Mouse (Mus musculus) CH12.LX (cell line): Measurements from ENCODE around the gene Tas1r3. TPM values are rescaled to one million over a fixed set of nuclear protein-coding genes. Genes with fewer than 3 reads are reported as not detected.

ENCODE experiments used
- DNase-seq: peaks from one replicate; pipeline ENCODE4 v3.0.0-alpha.2; 2013; ENCODE audit errors: extremely low read depth
- H3K27ac ChIP-seq: 2 replicates; pipeline ENCODE4 v1.5.1; 2012; ENCODE audit warnings: low read depth, mild to moderate bottlenecking, control low read depth, moderate library complexity; ENCODE audit not compliant: insufficient read depth
- H3K27me3 ChIP-seq: replicated peaks from 2 replicates; pipeline ENCODE3; 2012; ENCODE audit warnings: inconsistent platforms
- H3K36me3 ChIP-seq, 2 experiments: replicated peaks in 1 of 2; 2 replicates each; pipeline versions ENCODE3 to v1.6.1; 2012; ENCODE audit warnings: inconsistent platforms in 1 of 2, low read length in 1 of 2, mild to moderate bottlenecking in 1 of 2, mixed read lengths in 1 of 2, moderate library complexity in 1 of 2; ENCODE audit not compliant: control insufficient read depth in 1 of 2, insufficient read depth in 1 of 2
- H3K4me1 ChIP-seq, 2 experiments: 2 replicates each; pipeline ENCODE4 v1.6.1; 2012; ENCODE audit warnings: inconsistent platforms in 1 of 2, moderate library complexity in 1 of 2; ENCODE audit not compliant: insufficient read depth in 2 of 2, control insufficient read depth in 1 of 2
- H3K4me2 ChIP-seq: 2 replicates; pipeline ENCODE4 v1.6.1; 2012; ENCODE audit warnings: low read depth, mild to moderate bottlenecking, control low read depth; ENCODE audit not compliant: poor library complexity, insufficient read depth, severe bottlenecking
- H3K4me3 ChIP-seq, 3 experiments: fragments of 150-350 bp in 1 of 3; sonication (generic) in 1 of 3; replicated peaks in 1 of 3; 2 replicates each; pipeline versions ENCODE3 to v1.5.1; 2011 to 2012; ENCODE audit warnings: low read depth in 2 of 3, low read length in 2 of 3, mild to moderate bottlenecking in 2 of 3, moderate library complexity in 2 of 3, control low read depth in 1 of 3, improper control_type of control experiment in 1 of 3, inconsistent platforms in 1 of 3, mixed read lengths in 1 of 3; ENCODE audit not compliant: poor library complexity in 1 of 3
- H3K79me2 ChIP-seq: replicated peaks from 2 replicates; pipeline ENCODE4 v1.6.1; 2012; ENCODE audit warnings: mild to moderate bottlenecking, moderate library complexity; ENCODE audit not compliant: control insufficient read depth, poor library complexity, insufficient read depth, severe bottlenecking; ENCODE audit errors: extremely low read depth
- H3K9ac ChIP-seq: 2 replicates; pipeline ENCODE4 v1.6.1; 2012; ENCODE audit warnings: low read depth, mild to moderate bottlenecking, control low read depth, moderate library complexity; ENCODE audit not compliant: insufficient read depth
- H3K9me3 ChIP-seq: replicated peaks from 2 replicates; pipeline ENCODE3; 2012; ENCODE audit warnings: low read length, inconsistent platforms, mixed read lengths
- CTCF ChIP-seq, 2 experiments: IDR thresholded peaks in 1 of 2; conservative IDR thresholded peaks in 1 of 2; 2 replicates each; pipeline ENCODE4 v1.5.1; 2011 to 2012; ENCODE audit warnings: low read depth in 2 of 2, low read length in 2 of 2, improper control_type of control experiment in 1 of 2, inconsistent platforms in 1 of 2, mild to moderate bottlenecking in 1 of 2, moderate library complexity in 1 of 2
- ELF1 ChIP-seq: IDR thresholded peaks from 2 replicates; pipeline ENCODE4 v1.6.1; 2014; ENCODE audit warnings: low read depth, mild to moderate bottlenecking, inconsistent platforms, low read length, improper control_type of control experiment
- EP300 ChIP-seq: IDR thresholded peaks from 2 replicates; pipeline ENCODE4 v1.6.1; 2011; ENCODE audit warnings: low read length, improper control_type of control experiment
- GABPA ChIP-seq: IDR thresholded peaks from 2 replicates; pipeline ENCODE4 v1.6.1; 2012; ENCODE audit warnings: low read depth, low read length, improper control_type of control experiment, inconsistent platforms; ENCODE audit not compliant: insufficient replicate concordance
- HCFC1 ChIP-seq: IDR thresholded peaks from 2 replicates; pipeline ENCODE4 v1.6.1; 2012; ENCODE audit warnings: low read depth, mild to moderate bottlenecking, inconsistent platforms, low read length, improper control_type of control experiment
- IRF4 ChIP-seq: IDR thresholded peaks from 2 replicates; pipeline ENCODE4 v1.6.1; 2014; ENCODE audit warnings: low read depth, mild to moderate bottlenecking, inconsistent platforms, low read length, improper control_type of control experiment
- JUND ChIP-seq: conservative IDR thresholded peaks from 2 replicates; pipeline ENCODE4 v1.6.1; 2011; ENCODE audit warnings: low read depth, low read length, improper control_type of control experiment
- KAT2A ChIP-seq: IDR thresholded peaks from 2 replicates; pipeline ENCODE4 v1.6.1; 2012; ENCODE audit warnings: low read length, improper control_type of control experiment, inconsistent platforms; ENCODE audit not compliant: insufficient replicate concordance
- MAFK ChIP-seq: IDR thresholded peaks from 2 replicates; pipeline ENCODE4 v1.6.1; 2011; ENCODE audit warnings: low read length, improper control_type of control experiment; ENCODE audit not compliant: insufficient replicate concordance
- MAZ ChIP-seq: IDR thresholded peaks from 2 replicates; pipeline ENCODE4 v1.6.1; 2012; ENCODE audit warnings: low read depth, mild to moderate bottlenecking, inconsistent platforms, low read length, improper control_type of control experiment, moderate library complexity
- MEF2A ChIP-seq: IDR thresholded peaks from 2 replicates; pipeline ENCODE4 v1.6.1; 2014; ENCODE audit warnings: low read depth, mild to moderate bottlenecking, inconsistent platforms, low read length, improper control_type of control experiment, borderline replicate concordance
- MXI1 ChIP-seq: IDR thresholded peaks from 2 replicates; pipeline ENCODE4 v1.6.1; 2011; ENCODE audit warnings: mild to moderate bottlenecking, low read depth, low read length, improper control_type of control experiment
- MYC ChIP-seq: IDR thresholded peaks from 2 replicates; pipeline ENCODE4 v1.6.1; 2011; ENCODE audit warnings: low read depth, mild to moderate bottlenecking, improper control_type of control experiment, low read length
- NRF1 ChIP-seq: IDR thresholded peaks from 2 replicates; pipeline ENCODE4 v1.6.1; 2014; ENCODE audit warnings: low read depth, mild to moderate bottlenecking, inconsistent platforms, low read length, improper control_type of control experiment, moderate library complexity
- PAX5 ChIP-seq: IDR thresholded peaks from 2 replicates; pipeline ENCODE4 v1.6.1; 2012; ENCODE audit warnings: low read length, inconsistent platforms, mixed read lengths
- POLR2AphosphoS2 ChIP-seq: IDR thresholded peaks from 2 replicates; pipeline ENCODE4 v1.6.1; 2011; ENCODE audit warnings: low read depth, low read length, improper control_type of control experiment
- RCOR1 ChIP-seq: conservative IDR thresholded peaks from 2 replicates; pipeline ENCODE4 v1.6.1; 2012; ENCODE audit warnings: low read depth, mild to moderate bottlenecking, inconsistent platforms, low read length, improper control_type of control experiment
- SIN3A ChIP-seq: IDR thresholded peaks from 2 replicates; pipeline ENCODE4 v1.6.1; 2012; ENCODE audit warnings: low read length, improper control_type of control experiment, inconsistent platforms
- USF2 ChIP-seq: conservative IDR thresholded peaks from 2 replicates; pipeline ENCODE4 v1.6.1; 2011; ENCODE audit warnings: low read depth, low read length, improper control_type of control experiment
- ZC3H11A ChIP-seq: IDR thresholded peaks from 2 replicates; pipeline ENCODE4 v1.6.1; 2012; ENCODE audit warnings: low read depth, mild to moderate bottlenecking, inconsistent platforms, low read length, improper control_type of control experiment
- ZKSCAN1 ChIP-seq: IDR thresholded peaks from 2 replicates; pipeline ENCODE4 v1.6.1; 2012; ENCODE audit warnings: low read depth, inconsistent platforms, low read length, improper control_type of control experiment, borderline replicate concordance
- ZMIZ1 ChIP-seq: IDR thresholded peaks from 2 replicates; pipeline ENCODE4 v1.6.1; 2012; ENCODE audit warnings: low read depth, mild to moderate bottlenecking, inconsistent platforms, low read length, improper control_type of control experiment
- ZNF384 ChIP-seq: IDR thresholded peaks from 2 replicates; pipeline ENCODE4 v1.6.1; 2012; ENCODE audit warnings: low read depth, low read length, improper control_type of control experiment, inconsistent platforms
- dilution Hi-C: fragments of 300-500 bp; cut with MboI; formaldehyde crosslinking; loops from 2 replicates; pipeline ENCODE4 v1.14.3; 2020; ENCODE audit warnings: low sequenced_read_pairs; ENCODE audit not compliant: extremely low pct_unique_long_range_greater_than_20kb, extremely low pct_ligation_motif_present
- in situ Hi-C: fragments of 300-500 bp; cut with MboI; formaldehyde crosslinking; loops from 3 replicates; pipeline ENCODE4 v1.14.3; 2019; ENCODE audit warnings: low sequenced_read_pairs, low pct_ligation_motif_present, low pct_unique_long_range_greater_than_20kb, mixed read lengths
- polyA plus RNA-seq: library from polyadenylated mRNA; unstranded; fragments of >175 nt; gene quantifications from 2 replicates; pipeline ENCODE4 v1.2.1, GENCODE M21; 2012; ENCODE audit warnings: low read depth; ENCODE audit not compliant: insufficient read length
- total RNA-seq, 2 experiments: library from RNA; depleted of rRNA; stranded (reverse); fragments of 300-350 nt in 1 of 2; fragments of >200 nt in 1 of 2; gene quantifications; 2 replicates each; pipeline ENCODE4 v1.2.3; 2012 to 2014

Gene Tas1r3
- total and polyA plus RNA-seq, 3 experiments = 0.15 to 0.89 (median 0.47) TPM

DNA sequence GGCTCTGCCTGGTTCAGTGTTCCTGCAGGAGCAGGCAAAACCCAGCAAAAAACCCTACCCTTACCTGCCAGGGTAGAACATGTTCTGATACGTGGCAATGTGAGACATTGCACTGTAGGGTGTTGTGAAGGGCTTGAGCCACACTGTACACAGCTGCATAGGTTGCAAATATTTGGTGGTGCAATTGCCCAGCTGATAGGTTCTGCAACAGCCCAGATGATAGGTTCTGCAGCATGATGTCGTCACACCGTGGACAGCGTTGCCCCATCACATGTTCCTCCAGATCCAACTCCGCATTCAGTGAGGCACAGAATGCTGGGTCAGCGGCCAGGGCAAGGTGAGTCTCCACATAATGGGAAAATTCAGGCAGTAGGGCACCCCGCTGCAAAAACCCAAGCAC is 1.4 kb downstream of the Tas1r3 start:
- H3K27ac ChIP-seq = no peak overlapping the region
- no peak overlapping the region for H3K4me2 ChIP-seq
- dilution Hi-C loops = no loop called here
- peaks cover 74 to 99% of the 10 kb centered on the region in 2 experiments for H3K36me3 ChIP-seq
- H3K27me3 ChIP-seq = no peaks in the 10 kb centered on the region
- H3K9ac ChIP-seq = no peak overlapping the region
- H3K4me3 ChIP-seq = no peak overlapping the region
- in situ Hi-C loops = no loop called here
- H3K79me2 ChIP-seq = no peaks in the 10 kb centered on the region
- DNase-seq = no peak
- H3K4me1 ChIP-seq = peaks cover 8 to 17% of the 10 kb centered on the region in 2 experiments; a peak in 3 of 4 replicates
- TF ChIP-seq ZMIZ1 (no peak), SIN3A (no peak), ELF1 (no peak), MEF2A (no peak), MYC (no peak), ZC3H11A (no peak), NRF1 (no peak)
- H3K9me3 ChIP-seq = no peaks in the 10 kb centered on the region

- in situ Hi-C loops = no loop called here
- no peak for TF ChIP-seq EP300
- TF ChIP-seq SIN3A = peak; percentile 94
- peak; percentile 91 for TF ChIP-seq MXI1
Measured at GRCm38 (mm10) chr4:155859318-155859717, 3.8 kb downstream of the Tas1r3 start.

GRCm38 (mm10) chr4:155856881-155857280 is 6.3 kb downstream of the Tas1r3 start:
- TF ChIP-seq ZKSCAN1 = no peak
- no peak for TF ChIP-seq PAX5
- TF ChIP-seq ZNF384 = no peak
- no peak for TF ChIP-seq KAT2A
- no peak for TF ChIP-seq GABPA
- no peak for TF ChIP-seq RCOR1
- TF ChIP-seq HCFC1 = no peak
- no peak for TF ChIP-seq MAZ
- TF ChIP-seq MYC = no peak
- no peak for TF ChIP-seq ZMIZ1
- TF ChIP-seq IRF4 = no peak
- no peak for TF ChIP-seq USF2
- TF ChIP-seq SIN3A = no peak
- no peak for TF ChIP-seq CTCF (conservative IDR thresholded peaks at IDR 0.05 in 1 of 2, IDR thresholded peaks at IDR 0.05 in 1 of 2; ENCODE audit: low read depth in 2 of 2, low read length in 2 of 2)
- no peak for TF ChIP-seq MEF2A
- no peak for TF ChIP-seq POLR2AphosphoS2
- no peak for TF ChIP-seq MXI1
- no peak for TF ChIP-seq JUND
- TF ChIP-seq MAFK = no peak
- no peaks in the 10 kb centered on the region for H3K9me3 ChIP-seq
- no peak overlapping the region for H3K9ac ChIP-seq
- H3K36me3 ChIP-seq = peaks cover 79 to 96% of the 10 kb centered on the region in 2 experiments
- H3K79me2 ChIP-seq = no peaks in the 10 kb centered on the region
- peaks cover 5 to 12% of the 10 kb centered on the region in 2 experiments for H3K4me1 ChIP-seq
- dilution Hi-C loops = no loop called here
- in situ Hi-C loops = no loop called here
- H3K27me3 ChIP-seq = no peaks in the 10 kb centered on the region
- H3K27ac ChIP-seq = no peak overlapping the region
- no peak overlapping the region for H3K4me3 ChIP-seq
- no peak for DNase-seq
- H3K4me2 ChIP-seq = no peak overlapping the region

More at GRCm38 (mm10) chr4:155859318-155859717, 3.8 kb downstream of the Tas1r3 start:
- DNase-seq = no peak
- H3K79me2 ChIP-seq = no peaks in the 10 kb centered on the region
- no peak overlapping the region for H3K4me2 ChIP-seq
- no peaks in the 10 kb centered on the region for H3K9me3 ChIP-seq
- no peak overlapping the region for H3K4me3 ChIP-seq
- H3K27me3 ChIP-seq = no peaks in the 10 kb centered on the region
- dilution Hi-C loops = no loop called here
- no peak overlapping the region for H3K27ac ChIP-seq
- H3K4me1 ChIP-seq = peaks cover 4 to 16% of the 10 kb centered on the region in 2 experiments; a peak in 3 of 4 replicates
- no peak overlapping the region for H3K9ac ChIP-seq
- H3K36me3 ChIP-seq = peaks cover 74 to 99% of the 10 kb centered on the region in 2 experiments
